Mouse (Mus musculus) liver, adult 2 months (tissue): ENCODE results near the gene Omg.

ENCODE experiments used
- CTCF ChIP-seq: fragments of 200-500 bp; IDR thresholded peaks from 2 replicates; pipeline ENCODE4 v1.5.1; 2011; ENCODE audit warnings: low read depth, low read length, control low read depth
- POLR2A ChIP-seq: fragments of 200-500 bp; IDR thresholded peaks from 2 replicates; pipeline ENCODE4 v1.6.1; 2011; ENCODE audit warnings: low read length, control low read depth; ENCODE audit not compliant: insufficient read depth; ENCODE audit errors: extremely low read depth

DNA sequence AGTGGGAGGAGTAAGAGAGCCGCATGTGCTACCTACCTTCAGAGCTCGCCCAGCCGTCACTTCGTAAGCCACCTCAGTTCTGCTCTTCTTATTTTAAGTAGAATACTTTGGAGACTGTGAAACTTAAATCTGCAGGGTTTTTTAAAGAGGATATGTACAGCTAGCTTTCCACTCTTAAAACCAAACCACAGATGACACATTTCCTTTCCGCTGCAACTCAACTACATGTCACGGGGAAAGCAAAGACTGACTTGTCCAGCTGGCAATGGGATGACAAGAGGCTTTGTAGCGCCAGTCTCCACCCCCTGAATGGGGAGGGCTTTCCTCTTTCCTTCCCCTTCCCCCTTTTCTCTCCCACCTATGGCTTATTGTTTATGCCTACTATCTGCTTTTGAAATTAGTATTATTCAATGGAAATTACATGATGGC lies 26.5 kb upstream of the Omg start, which contains the start of the genes Evi2 and Evi2a:
- TF ChIP-seq POLR2A (no peak), CTCF (no peak)
